Mouse (Mus musculus) adrenal gland, postnatal 0 days (tissue): ENCODE measurements around the gene Atoh7. TPM values are rescaled to one million over a fixed set of nuclear protein-coding genes. Genes with fewer than 3 reads are reported as not detected.

Source experiments
- polyA plus RNA-seq: library from polyadenylated mRNA; unstranded; fragments of >200 nt; fragmentation: Nextera tagmentation; extraction: Ambion mirVana; gene quantifications from 2 replicates; pipeline ENCODE4 v1.2.1, GENCODE M21; 2015

Atoh7 gene
- polyA plus RNA-seq: 0.08 TPM in 1 of 2 replicates, not detected in the other

GRCm38 (mm10) chr10:63099521-63099920 lies at the start of gene Atoh7:
Gene Atoh7 (plus strand): TSS chr10:63099651.

GRCm38 (mm10) chr10:63059862-63060261 lies 39.6 kb upstream of the Atoh7 start, which contains the start of gene Pbld1:
Gene Pbld1 (plus strand): TSS chr10:63060162.

Other genes starting within 250 kb of the Atoh7 start
- gene Tet1, start 190.7 kb upstream of the Atoh7 start, polyA plus RNA-seq: 12.7 and 12.8 TPM in 2 replicates
- gene Slc25a16, start 179.0 kb upstream of the Atoh7 start, polyA plus RNA-seq: 9.4 and 25.4 TPM in 2 replicates
- 4.0 and 5.0 TPM in 2 replicates for gene Dna2, start 152.6 kb upstream of the Atoh7 start, polyA plus RNA-seq
- gene Rufy2, start 119.4 kb upstream of the Atoh7 start, polyA plus RNA-seq: 22.6 and 24.4 TPM in 2 replicates
- gene Hnrnph3, start 75.4 kb upstream of the Atoh7 start, polyA plus RNA-seq: 37.8 and 49.7 TPM in 2 replicates
- 3.2 and 4.1 TPM in 2 replicates for gene Pbld2, start 75.3 kb upstream of the Atoh7 start, polyA plus RNA-seq
- 3.2 and 3.8 TPM in 2 replicates for gene Pbld1, start 39.5 kb upstream of the Atoh7 start, polyA plus RNA-seq
- gene Mypn, start 104.3 kb downstream of the Atoh7 start, polyA plus RNA-seq: 0.18 TPM in 1 of 2 replicates, not detected in the other
- gene Herc4, start 144.2 kb downstream of the Atoh7 start, polyA plus RNA-seq: 36.2 and 57.1 TPM in 2 replicates